Mouse (Mus musculus) CD4-positive helper T cell, adult 2 months (primary cell): ENCODE results near the gene Top2a.
A peak's percentile ranks its signal among the peaks of the same experiment; 100 is the strongest.

Experiments
- DNase-seq: peaks from one replicate; pipeline ENCODE4 v3.0.0-alpha.2; 2012; ENCODE audit warnings: low read depth, missing footprints, low spot score

The Top2a gene

GRCm38 (mm10) chr11:98983551-98983950, 40.4 kb downstream of the Top2a start:
- no peak for DNase-seq

- DNase-seq, result no peak
These were observed 41.2 kb downstream of the Top2a start, which contains the start of gene Gjd3 for GRCm38 (mm10) chr11:98982773-98983133. Gene Gjd3, minus strand, starts transcription at chr11:98983016.

- DNase-seq, result peak; percentile 83
These were observed 41.8 kb downstream of the Top2a start for GRCm38 (mm10) chr11:98981997-98982772.

GRCm38 (mm10) chr11:98981289-98981996, 42.5 kb downstream of the Top2a start:
- DNase-seq, result no peak

GRCm38 (mm10) chr11:98979356-98979755, 44.6 kb downstream of the Top2a start:
- no peak for DNase-seq

- no peak for DNase-seq
These were observed 45.4 kb downstream of the Top2a start for GRCm38 (mm10) chr11:98978526-98979148.

GRCm38 (mm10) chr11:98974871-98975719, 48.9 kb downstream of the Top2a start:
- peak; percentile 75 for DNase-seq

GRCm38 (mm10) chr11:98974213-98974612, 49.8 kb downstream of the Top2a start:
- no peak for DNase-seq

GRCm38 (mm10) chr11:98973584-98973983, 50.4 kb downstream of the Top2a start:
- DNase-seq, result no peak

- no peak for DNase-seq
These were observed 51.1 kb downstream of the Top2a start for GRCm38 (mm10) chr11:98972801-98973360.

- DNase-seq, result peak; percentile 81
These were observed 51.8 kb downstream of the Top2a start for GRCm38 (mm10) chr11:98972215-98972614.

GRCm38 (mm10) chr11:98971316-98972031, 52.5 kb downstream of the Top2a start:
- no peak for DNase-seq

- DNase-seq, result no peak
These were observed 53.6 kb downstream of the Top2a start for GRCm38 (mm10) chr11:98970191-98970925.

GRCm38 (mm10) chr11:98969496-98969927, 54.5 kb downstream of the Top2a start:
- DNase-seq, result no peak

- peak; percentile 23 for DNase-seq
These were observed 55.1 kb downstream of the Top2a start for GRCm38 (mm10) chr11:98968716-98969495.

- DNase-seq, result no peak
These were observed 55.9 kb downstream of the Top2a start for GRCm38 (mm10) chr11:98968079-98968478.

- DNase-seq, result peak; percentile 29
These were observed 57.4 kb downstream of the Top2a start for GRCm38 (mm10) chr11:98966499-98967141.

GRCm38 (mm10) chr11:98965416-98966077, 58.4 kb downstream of the Top2a start:
- DNase-seq, result no peak
